Mouse (Mus musculus): ENCODE measurements at regions not wholly inside any gene's neighbourhood (a gene's known extent, or its start where the extent isn't known, plus 50 kb on each side); places are given as distances from the start of the nearest gene placed in this dataset.

DNA sequence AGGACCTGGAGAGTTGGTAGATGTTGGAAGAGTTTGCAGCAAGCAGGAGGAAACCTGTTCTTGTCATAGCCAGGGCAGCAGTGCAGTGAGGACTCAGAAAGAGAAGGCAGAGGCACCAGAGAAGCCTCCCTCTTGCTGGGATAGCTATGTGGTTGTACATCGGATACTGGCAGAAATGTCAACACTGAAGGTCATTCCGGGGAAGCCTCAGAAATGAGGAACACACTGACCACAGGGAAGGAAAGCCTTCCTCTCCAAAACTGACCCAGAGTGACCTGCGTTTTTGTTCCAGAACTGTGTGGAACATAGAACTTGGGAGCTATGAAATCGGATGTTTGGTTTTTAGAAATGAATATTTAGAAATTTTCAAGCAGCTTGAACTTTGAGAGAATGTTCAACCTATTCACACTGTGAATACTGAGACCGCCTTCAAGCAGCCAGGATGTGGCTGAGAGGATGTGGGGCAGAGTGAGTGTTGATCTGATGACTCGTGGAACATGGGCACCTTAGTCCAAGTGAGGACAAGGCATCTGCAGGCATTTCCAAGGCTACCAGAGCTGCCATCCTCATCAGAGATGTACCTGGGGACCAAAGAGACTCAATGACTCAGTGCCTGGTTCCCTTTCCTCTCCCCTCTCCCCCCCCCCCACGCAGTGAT is 85.3 kb upstream of the S1pr3 start:
- Histone ChIP-seq H3K27ac (ENCODE audit: low read depth) (no peak overlapping the region), H3K4me1 (ENCODE audit: insufficient read depth) (peaks cover 15% of the 10 kb centered on the region), H3K4me2 (no peak overlapping the region), H3K4me3 (ENCODE audit: low read depth, low read length) (no peak overlapping the region), H3K9ac (no peak overlapping the region), H3K27me3 (ENCODE audit: insufficient read depth, low read length) (no peaks in the 10 kb centered on the region), H3K9me3 (ENCODE audit: low read depth, low read length) (no peaks in the 10 kb centered on the region), H3K36me3 (ENCODE audit: insufficient read depth) (no peaks in the 10 kb centered on the region)
- WGBS: 70% methylated on average over 7 of the region's 7 CpGs
- no peak for TF ChIP-seq CTCF (IDR thresholded peaks at IDR 0.05; ENCODE audit: low read depth)
- ATAC-seq (ENCODE audit: insufficient read depth) (no peak), DNase-seq (no peak)

DNA sequence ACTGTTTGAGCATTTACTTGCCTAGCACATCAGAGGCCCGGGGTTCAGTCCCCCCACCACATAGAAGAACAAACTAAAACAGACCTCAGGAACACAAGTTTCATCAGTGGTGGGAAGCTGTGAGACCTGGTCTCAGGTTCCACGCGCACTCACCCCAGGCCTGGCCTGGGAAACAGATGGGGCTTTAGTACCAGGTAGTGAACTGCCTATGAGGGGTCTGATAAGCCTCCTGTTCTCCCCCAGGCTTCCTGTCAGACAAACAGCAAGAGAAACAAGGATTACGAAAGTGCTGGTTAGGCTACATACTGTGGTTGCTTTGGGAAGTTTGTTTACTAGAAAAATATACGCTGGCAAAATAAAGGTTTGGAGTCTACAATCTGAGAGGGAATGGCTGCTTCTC is 83.7 kb upstream of the S1pr3 start:
- Histone ChIP-seq H3K4me2 (no peak overlapping the region), H3K27ac (ENCODE audit: low read depth) (peak overlapping the region; percentile 38; the same call in 1 of the 2 replicates)

GRCm38 (mm10) chr13:51325298-51325697 is 83.1 kb upstream of the S1pr3 start:
- peak overlapping the region; percentile 38; the same call in 1 of the 2 replicates for H3K27ac ChIP-seq (ENCODE audit: low read depth)

More for the DNA sequence above, 83.7 kb upstream of the S1pr3 start:
- no peak overlapping the region for H3K4me3 ChIP-seq (ENCODE audit: low read depth, low read length)
- WGBS: 65% methylated on average over 5 of the region's 5 CpGs
- no peaks in the 10 kb centered on the region for H3K9me3 ChIP-seq (ENCODE audit: low read depth, low read length)
- DNase-seq (peak; percentile 40), ATAC-seq (ENCODE audit: insufficient read depth) (no peak)
- no peaks in the 10 kb centered on the region for H3K27me3 ChIP-seq (ENCODE audit: insufficient read depth, low read length)
- H3K9ac ChIP-seq: no peak overlapping the region
- H3K4me1 ChIP-seq (ENCODE audit: insufficient read depth): peaks cover 22% of the 10 kb centered on the region
- TF ChIP-seq CTCF (IDR thresholded peaks at IDR 0.05; ENCODE audit: low read depth): no peak
- no peaks in the 10 kb centered on the region for H3K36me3 ChIP-seq (ENCODE audit: insufficient read depth)

GRCm38 (mm10) chr13:51326128-51326527 is 82.3 kb upstream of the S1pr3 start:
- Histone ChIP-seq H3K27me3 (ENCODE audit: insufficient read depth, low read length) (no peaks in the 10 kb centered on the region), H3K27ac (ENCODE audit: low read depth) (no peak overlapping the region), H3K9me3 (ENCODE audit: low read depth, low read length) (no peaks in the 10 kb centered on the region), H3K4me1 (ENCODE audit: insufficient read depth) (peaks cover 22% of the 10 kb centered on the region), H3K36me3 (ENCODE audit: insufficient read depth) (no peaks in the 10 kb centered on the region), H3K4me2 (no peak overlapping the region), H3K4me3 (ENCODE audit: low read depth, low read length) (no peak overlapping the region), H3K9ac (no peak overlapping the region)
- ATAC-seq (ENCODE audit: insufficient read depth) (no peak), DNase-seq (no peak)
- 60% methylated on average over 5 of the region's 5 CpGs for WGBS
- TF ChIP-seq CTCF (IDR thresholded peaks at IDR 0.05; ENCODE audit: low read depth): no peak

More at GRCm38 (mm10) chr13:51325298-51325697, 83.1 kb upstream of the S1pr3 start:
- WGBS: 44% methylated on average over 5 of the region's 5 CpGs
- no peak overlapping the region for H3K4me2 ChIP-seq
- DNase-seq (no peak), ATAC-seq (ENCODE audit: insufficient read depth) (no peak)
- H3K36me3 ChIP-seq (ENCODE audit: insufficient read depth): no peaks in the 10 kb centered on the region
- no peaks in the 10 kb centered on the region for H3K27me3 ChIP-seq (ENCODE audit: insufficient read depth, low read length)
- H3K4me3 ChIP-seq (ENCODE audit: low read depth, low read length): no peak overlapping the region
- H3K9ac ChIP-seq: no peak overlapping the region
- H3K9me3 ChIP-seq (ENCODE audit: low read depth, low read length): no peaks in the 10 kb centered on the region
- peaks cover 22% of the 10 kb centered on the region for H3K4me1 ChIP-seq (ENCODE audit: insufficient read depth)
- TF ChIP-seq CTCF (IDR thresholded peaks at IDR 0.05; ENCODE audit: low read depth): no peak

DNA sequence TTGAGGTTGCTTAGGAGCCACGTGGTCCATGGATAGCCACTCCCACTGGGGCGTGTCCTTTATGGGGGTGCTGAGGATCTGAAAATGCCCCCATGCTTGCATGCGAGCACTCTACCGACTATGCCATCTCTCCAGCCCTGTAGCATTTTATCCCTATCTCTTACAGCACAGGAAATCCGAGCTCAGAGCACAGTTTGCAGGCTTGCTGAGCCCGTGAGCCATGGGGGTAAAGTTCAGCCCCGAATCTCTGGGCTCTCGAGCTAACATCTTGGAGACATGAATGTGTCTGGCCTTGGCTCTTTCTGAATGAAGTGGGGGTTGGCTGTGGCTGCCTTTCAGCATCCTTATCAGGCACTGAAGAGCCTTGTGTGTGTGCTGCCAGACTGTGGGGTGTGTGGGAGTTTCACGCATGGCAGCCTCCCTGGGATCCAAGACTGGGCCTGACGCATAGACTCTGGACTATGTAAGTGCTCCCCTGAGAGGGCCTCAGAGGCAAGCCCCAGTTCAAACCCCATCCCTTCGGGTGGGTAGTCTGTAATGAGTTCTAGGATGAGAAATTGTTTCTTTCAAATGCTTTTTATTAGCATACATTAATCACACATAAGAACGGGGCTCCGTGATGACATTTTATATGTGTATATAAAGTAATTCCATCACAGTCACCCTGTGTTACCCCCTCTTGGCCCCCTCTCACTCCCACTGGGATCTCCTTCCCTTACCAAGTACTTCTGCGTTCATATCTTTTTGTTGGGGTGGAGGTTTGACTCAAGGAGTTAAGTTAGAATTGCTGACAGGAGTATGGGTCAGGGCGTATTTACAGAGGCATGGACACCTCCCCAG is 80.1 kb upstream of the S1pr3 start:
- Histone ChIP-seq H3K27me3 (ENCODE audit: insufficient read depth, low read length) (no peaks in the 10 kb centered on the region), H3K9ac (no peak overlapping the region), H3K9me3 (ENCODE audit: low read depth, low read length) (no peaks in the 10 kb centered on the region), H3K36me3 (ENCODE audit: insufficient read depth) (no peaks in the 10 kb centered on the region), H3K4me1 (ENCODE audit: insufficient read depth) (peaks cover 22% of the 10 kb centered on the region), H3K4me3 (ENCODE audit: low read depth, low read length) (no peak overlapping the region), H3K4me2 (peak overlapping the region; percentile 15; the same call in 1 of the 2 replicates), H3K27ac (ENCODE audit: low read depth) (peak overlapping the region; percentile 72)
- peak; percentile 76 for ATAC-seq (ENCODE audit: insufficient read depth)
- no peak for TF ChIP-seq CTCF (IDR thresholded peaks at IDR 0.05; ENCODE audit: low read depth)
- DNase-seq: peak; percentile 66
- WGBS: 23% methylated on average over 15 of the region's 15 CpGs

- ATAC-seq (ENCODE audit: insufficient read depth): peak; percentile 42; the same call in 1 of the 2 replicates
- WGBS: 56% methylated on average over 8 of the region's 8 CpGs
Measured at GRCm38 (mm10) chr13:51328971-51329346, 79.5 kb upstream of the S1pr3 start.

DNA sequence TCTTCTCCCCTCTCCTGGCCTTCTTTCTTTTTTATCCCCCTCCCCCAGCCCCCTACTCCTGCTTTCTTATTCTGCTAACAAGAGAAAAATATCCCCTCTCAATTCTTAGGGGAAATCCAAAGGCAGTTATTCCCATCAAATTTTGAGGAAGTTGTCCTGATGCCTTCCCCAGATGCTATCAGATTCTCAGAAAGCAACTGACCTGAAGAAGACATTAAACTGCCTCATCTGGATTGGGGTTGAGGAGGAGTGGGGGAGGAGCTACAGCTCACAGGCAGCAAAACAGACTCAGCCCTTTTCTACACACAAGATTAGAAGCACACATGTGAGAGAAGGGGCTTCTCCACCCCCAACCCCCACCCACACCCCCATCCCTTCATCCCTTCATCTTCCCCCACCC is 78.7 kb upstream of the S1pr3 start:
- Histone ChIP-seq H3K9me3 (ENCODE audit: low read depth, low read length) (no peaks in the 10 kb centered on the region), H3K4me1 (ENCODE audit: insufficient read depth) (peaks cover 20% of the 10 kb centered on the region), H3K4me2 (no peak overlapping the region), H3K4me3 (ENCODE audit: low read depth, low read length) (no peak overlapping the region), H3K27me3 (ENCODE audit: insufficient read depth, low read length) (no peaks in the 10 kb centered on the region), H3K9ac (no peak overlapping the region), H3K27ac (ENCODE audit: low read depth) (no peak overlapping the region), H3K36me3 (ENCODE audit: insufficient read depth) (no peaks in the 10 kb centered on the region)
- no peak for ATAC-seq (ENCODE audit: insufficient read depth)
- TF ChIP-seq CTCF (IDR thresholded peaks at IDR 0.05; ENCODE audit: low read depth): no peak
- no peak for DNase-seq

More at GRCm38 (mm10) chr13:51328971-51329346, 79.5 kb upstream of the S1pr3 start:
- H3K4me1 ChIP-seq (ENCODE audit: insufficient read depth): peaks cover 22% of the 10 kb centered on the region
- no peaks in the 10 kb centered on the region for H3K9me3 ChIP-seq (ENCODE audit: low read depth, low read length)
- 0 out of 2 replicates have a peak overlapping the region, but pooled peaks have one; percentile 72 for H3K27ac ChIP-seq (ENCODE audit: low read depth)
- H3K4me3 ChIP-seq (ENCODE audit: low read depth, low read length): no peak overlapping the region
- no peak overlapping the region for H3K9ac ChIP-seq
- H3K27me3 ChIP-seq (ENCODE audit: insufficient read depth, low read length): no peaks in the 10 kb centered on the region
- no peak overlapping the region; the same call in 1 of the 2 replicates for H3K4me2 ChIP-seq
- no peaks in the 10 kb centered on the region for H3K36me3 ChIP-seq (ENCODE audit: insufficient read depth)
- TF ChIP-seq CTCF (IDR thresholded peaks at IDR 0.05; ENCODE audit: low read depth): no peak
- peak; percentile 25 for DNase-seq
